Mouse (Mus musculus): ENCODE measurements at regions not wholly inside any gene's neighbourhood (a gene's known extent, or its start where the extent isn't known, plus 50 kb on each side); places are given as distances from the start of the nearest gene placed in this dataset.

DNA sequence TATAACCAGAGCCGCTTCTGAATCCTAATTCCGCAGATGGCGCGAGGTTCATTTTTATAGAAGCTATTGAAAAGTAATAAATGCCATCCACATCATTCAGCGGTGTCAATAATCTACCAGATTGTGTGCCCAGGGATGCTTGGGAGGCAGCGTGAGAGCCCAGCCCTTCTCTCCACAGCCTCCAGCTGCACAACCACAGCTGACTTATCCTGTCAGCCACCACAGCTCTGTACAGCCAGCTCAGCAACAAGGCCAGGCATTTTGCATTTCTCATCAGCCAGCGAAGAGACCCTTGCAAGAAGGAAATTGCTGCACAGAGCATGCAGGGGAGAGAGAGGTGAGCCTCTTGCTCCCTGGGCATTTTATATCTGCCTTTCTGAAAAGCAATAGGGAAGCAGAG is 292.8 kb upstream of the Kif2a start:
- TF ChIP-seq POLR2A (IDR thresholded peaks at IDR 0.05; ENCODE audit: extremely low read depth, insufficient read depth, low read length) (no peak), CTCF (IDR thresholded peaks at IDR 0.05; ENCODE audit: extremely low read depth, insufficient read depth, low read length) (no peak)

All from cortical plate, adult 2 months (tissue).